Mouse (Mus musculus) myocyte (in vitro differentiated cells): ENCODE measurements around the gene Pikfyve. TPM values are rescaled to one million over a fixed set of nuclear protein-coding genes. Genes with fewer than 3 reads are reported as not detected.

Experiments
- H3K27me3 ChIP-seq: one replicate; pipeline ENCODE4 v1.6.1; 2011; ENCODE audit not compliant: control insufficient read depth, insufficient read depth, insufficient read length
- H3K36me3 ChIP-seq: one replicate; pipeline ENCODE4 v1.6.1; 2011; ENCODE audit not compliant: control insufficient read depth, insufficient read depth
- H3K4me2 ChIP-seq: one replicate; pipeline ENCODE4 v1.6.1; 2011; ENCODE audit warnings: low read depth, control low read depth
- H3K4me3 ChIP-seq: one replicate; pipeline ENCODE4 v1.5.1; 2011; ENCODE audit warnings: mild to moderate bottlenecking, control low read depth, moderate library complexity
- H3K79me2 ChIP-seq: one replicate; pipeline ENCODE4 v1.6.1; 2011; ENCODE audit not compliant: control insufficient read depth, insufficient read depth
- H3ac ChIP-seq: one replicate; pipeline ENCODE4 v1.6.1; 2011; ENCODE audit not compliant: control insufficient read depth, insufficient read length
- CEBPB ChIP-seq: IDR thresholded peaks from 2 replicates; pipeline ENCODE4 v1.6.1; 2011; ENCODE audit warnings: mild to moderate bottlenecking, moderate library complexity; ENCODE audit not compliant: poor library complexity, insufficient read depth, severe bottlenecking
- E2F4 ChIP-seq: IDR thresholded peaks from one replicate; pipeline ENCODE4 v1.6.1; 2011; ENCODE audit warnings: mild to moderate bottlenecking, control low read depth, moderate library complexity; ENCODE audit not compliant: insufficient read depth
- MAX ChIP-seq: IDR thresholded peaks from one replicate; pipeline ENCODE4 v1.6.1; 2011; ENCODE audit warnings: low read depth, mild to moderate bottlenecking, control low read depth
- MYOD1 ChIP-seq, 3 experiments: IDR thresholded peaks; one replicate each; pipeline ENCODE4 v1.6.1; 2011; ENCODE audit warnings: control low read depth in 2 of 3, low read depth in 2 of 3, mild to moderate bottlenecking in 2 of 3, moderate library complexity in 1 of 3; ENCODE audit not compliant: insufficient read length in 2 of 3, control insufficient read depth in 1 of 3
- MYOG ChIP-seq, 3 experiments: IDR thresholded peaks; one replicate each; pipeline ENCODE4 v1.6.1; 2011; ENCODE audit warnings: control low read depth in 2 of 3, low read depth in 2 of 3, mild to moderate bottlenecking in 2 of 3; ENCODE audit not compliant: insufficient read length in 2 of 3, control insufficient read depth in 1 of 3, insufficient read depth in 1 of 3
- POLR2A ChIP-seq: IDR thresholded peaks from one replicate; pipeline ENCODE4 v1.6.1; 2011; ENCODE audit warnings: low read depth, mild to moderate bottlenecking, control low read depth, moderate library complexity; ENCODE audit not compliant: insufficient read length
- POLR2AphosphoS2 ChIP-seq: IDR thresholded peaks from one replicate; pipeline ENCODE4 v1.6.1; 2011; ENCODE audit warnings: low read depth, control low read depth; ENCODE audit not compliant: insufficient read length
- REST ChIP-seq: IDR thresholded peaks from one replicate; pipeline ENCODE4 v1.6.1; 2011; ENCODE audit warnings: mild to moderate bottlenecking, control low read depth, moderate library complexity; ENCODE audit not compliant: insufficient read depth, insufficient read length
- SRF ChIP-seq: IDR thresholded peaks from one replicate; pipeline ENCODE4 v1.6.1; 2011; ENCODE audit warnings: low read depth; ENCODE audit not compliant: control insufficient read depth, insufficient read length
- TCF12 ChIP-seq: IDR thresholded peaks from one replicate; pipeline ENCODE4 v1.6.1; 2011; ENCODE audit warnings: mild to moderate bottlenecking, control low read depth; ENCODE audit not compliant: poor library complexity, insufficient read depth, severe bottlenecking
- TCF3 ChIP-seq: IDR thresholded peaks from one replicate; pipeline ENCODE4 v1.6.1; 2011; ENCODE audit warnings: low read depth, control low read depth; ENCODE audit not compliant: insufficient read length
- USF1 ChIP-seq: IDR thresholded peaks from one replicate; pipeline ENCODE4 v1.6.1; 2011; ENCODE audit warnings: low read depth, mild to moderate bottlenecking, control low read depth, moderate library complexity
- polyA plus RNA-seq: library from polyadenylated mRNA; unstranded; fragments of >200 nt; fragmentation: generic; extraction: Trizol; gene quantifications from one replicate; pipeline ENCODE4 v1.2.1, GENCODE M21; 2012; ENCODE audit warnings: missing spikeins

Pikfyve gene
- 4.2 TPM for polyA plus RNA-seq

GRCm38 (mm10) chr1:65186287-65187073, at the start of gene Pikfyve, which contains the start of gene Idh1:
TSS of gene Pikfyve (plus strand) at chr1:65186683.
TSS of gene Idh1 (minus strand) at chr1:65186500.
- Histone ChIP-seq H3ac (peak within 1 kb of the TSS; percentile 77), H3K79me2 (peaks cover 35% of the 10 kb centered on the region), H3K4me2 (peak within 1 kb of the TSS; percentile 89), H3K36me3 (no peaks in the 10 kb centered on the region), H3K27me3 (no peaks in the 10 kb centered on the region), H3K4me3 (peak within 1 kb of the TSS; percentile 36)
- TF ChIP-seq SRF (no peak), CEBPB (no peak), POLR2A (peak; percentile 92), USF1 (peak; percentile 77), MYOD1 (IDR thresholded peaks at IDR 0.05; ENCODE audit: control insufficient read depth in 1 of 3, insufficient read length in 2 of 3, low read depth in 2 of 3) (no peak), MAX (no peak), TCF3 (no peak), POLR2AphosphoS2 (peak; percentile 86), E2F4 (no peak)

- H3K4me3 ChIP-seq, result no peak overlapping the region
- H3K79me2 ChIP-seq, result no peaks in the 10 kb centered on the region
- no peak overlapping the region for H3ac ChIP-seq
- no peak for TF ChIP-seq MAX
- TF ChIP-seq MYOD1 (IDR thresholded peaks at IDR 0.05; ENCODE audit: control insufficient read depth in 1 of 3, insufficient read length in 2 of 3, low read depth in 2 of 3), result no peak
- TF ChIP-seq E2F4, result no peak
- TF ChIP-seq TCF12, result no peak
- TF ChIP-seq CEBPB, result no peak
- TF ChIP-seq TCF3, result no peak
- TF ChIP-seq POLR2A, result no peak
- no peak for TF ChIP-seq SRF
- TF ChIP-seq REST, result no peak
- no peak overlapping the region for H3K4me2 ChIP-seq
- no peaks in the 10 kb centered on the region for H3K27me3 ChIP-seq
- H3K36me3 ChIP-seq, result no peaks in the 10 kb centered on the region
Measured at GRCm38 (mm10) chr1:65137560-65137959, 48.9 kb upstream of the Pikfyve start.

- Histone ChIP-seq H3ac (no peak overlapping the region), H3K36me3 (no peaks in the 10 kb centered on the region), H3K4me3 (no peak overlapping the region), H3K79me2 (no peaks in the 10 kb centered on the region), H3K4me2 (no peak overlapping the region), H3K27me3 (no peaks in the 10 kb centered on the region)
- TF ChIP-seq TCF12 (no peak), MAX (no peak), MYOG (IDR thresholded peaks at IDR 0.05; ENCODE audit: control insufficient read depth in 1 of 3, insufficient read depth in 1 of 3, insufficient read length in 2 of 3, low read depth in 2 of 3) (no peak), SRF (no peak)
Measured at GRCm38 (mm10) chr1:65144783-65145182, 41.7 kb upstream of the Pikfyve start.

GRCm38 (mm10) chr1:65146601-65147000, 39.9 kb upstream of the Pikfyve start:
- no peaks in the 10 kb centered on the region for H3K36me3 ChIP-seq
- H3K4me2 ChIP-seq, result no peak overlapping the region

GRCm38 (mm10) chr1:65147326-65147725, 39.2 kb upstream of the Pikfyve start:
- Histone ChIP-seq H3K27me3 (no peaks in the 10 kb centered on the region), H3K79me2 (no peaks in the 10 kb centered on the region), H3K36me3 (no peaks in the 10 kb centered on the region), H3K4me2 (no peak overlapping the region), H3ac (no peak overlapping the region), H3K4me3 (no peak overlapping the region)
- TF ChIP-seq POLR2A (no peak), REST (no peak), SRF (no peak), MAX (no peak), USF1 (no peak), MYOG (IDR thresholded peaks at IDR 0.05; ENCODE audit: control insufficient read depth in 1 of 3, insufficient read depth in 1 of 3, insufficient read length in 2 of 3, low read depth in 2 of 3) (no peak), TCF3 (no peak), CEBPB (no peak), TCF12 (no peak), E2F4 (no peak), MYOD1 (IDR thresholded peaks at IDR 0.05; ENCODE audit: control insufficient read depth in 1 of 3, insufficient read length in 2 of 3, low read depth in 2 of 3) (no peak), POLR2AphosphoS2 (no peak)

More at GRCm38 (mm10) chr1:65146601-65147000, 39.9 kb upstream of the Pikfyve start:
- TF ChIP-seq MAX (no peak), POLR2AphosphoS2 (no peak), SRF (no peak), MYOG (IDR thresholded peaks at IDR 0.05; ENCODE audit: control insufficient read depth in 1 of 3, insufficient read depth in 1 of 3, insufficient read length in 2 of 3, low read depth in 2 of 3) (no peak)
- Histone ChIP-seq H3K79me2 (no peaks in the 10 kb centered on the region), H3ac (no peak overlapping the region), H3K4me3 (no peak overlapping the region), H3K27me3 (no peaks in the 10 kb centered on the region)
